Mouse (Mus musculus) fibroblast of lung, adult 2 months (primary cell): ENCODE measurements around the gene Cep112.

Source experiments
- DNase-seq: peaks from one replicate; pipeline ENCODE4 v3.0.0-alpha.2; 2011; ENCODE audit warnings: low read depth

Cep112 gene

GRCm38 (mm10) chr11:108877520-108877919 is 452.5 kb downstream of the Cep112 start:
- DNase-seq: no peak

- DNase-seq: no peak
These were observed 455.6 kb downstream of the Cep112 start for GRCm38 (mm10) chr11:108880546-108880945.

GRCm38 (mm10) chr11:108881662-108882061 is 456.7 kb downstream of the Cep112 start:
- no peak for DNase-seq

- no peak for DNase-seq
These were observed 460.4 kb downstream of the Cep112 start for GRCm38 (mm10) chr11:108885276-108885896.

- DNase-seq: no peak
These were observed 461.1 kb downstream of the Cep112 start for GRCm38 (mm10) chr11:108886060-108886459.

GRCm38 (mm10) chr11:108889121-108889520 is 464.1 kb downstream of the Cep112 start:
- no peak for DNase-seq

- DNase-seq: no peak
These were observed 465.6 kb downstream of the Cep112 start for GRCm38 (mm10) chr11:108890544-108890943.

GRCm38 (mm10) chr11:108891111-108891870 is 466.3 kb downstream of the Cep112 start:
- no peak for DNase-seq

GRCm38 (mm10) chr11:108891871-108892380 is 466.9 kb downstream of the Cep112 start:
- DNase-seq: no peak

- DNase-seq: no peak
These were observed 467.4 kb downstream of the Cep112 start for GRCm38 (mm10) chr11:108892406-108892805.

- DNase-seq: no peak
These were observed 468.3 kb downstream of the Cep112 start for GRCm38 (mm10) chr11:108893232-108893790.

GRCm38 (mm10) chr11:108893855-108894510 is 469.0 kb downstream of the Cep112 start:
- no peak for DNase-seq

- no peak for DNase-seq
These were observed 472.0 kb downstream of the Cep112 start for GRCm38 (mm10) chr11:108897034-108897433.

GRCm38 (mm10) chr11:108898063-108898462 is 473.1 kb downstream of the Cep112 start:
- DNase-seq: no peak

GRCm38 (mm10) chr11:108898483-108898882 is 473.5 kb downstream of the Cep112 start:
- DNase-seq: no peak

GRCm38 (mm10) chr11:108900718-108901488 is 475.9 kb downstream of the Cep112 start:
- no peak for DNase-seq

- no peak for DNase-seq
These were observed 476.7 kb downstream of the Cep112 start for GRCm38 (mm10) chr11:108901670-108902069.

- no peak for DNase-seq
These were observed 477.3 kb downstream of the Cep112 start for GRCm38 (mm10) chr11:108902303-108902702.

GRCm38 (mm10) chr11:108906590-108907254 is 481.7 kb downstream of the Cep112 start:
- DNase-seq: no peak

GRCm38 (mm10) chr11:108909396-108910195 is 484.6 kb downstream of the Cep112 start:
- DNase-seq: no peak
